Mouse (Mus musculus) megakaryocyte, embryonic 14.5 days (primary cell): ENCODE data around the gene Plcg1. TPM values are rescaled to one million over a fixed set of nuclear protein-coding genes. Genes with fewer than 3 reads are reported as not detected.

Experiments used
- H3K27me3 ChIP-seq: replicated peaks from 2 replicates; pipeline ENCODE3; 2012; ENCODE audit warnings: inconsistent platforms
- H3K36me3 ChIP-seq: replicated peaks from 2 replicates; pipeline ENCODE3; 2012; ENCODE audit warnings: low read length, inconsistent platforms, mixed read lengths
- H3K4me1 ChIP-seq: 2 replicates; pipeline ENCODE4 v1.6.1; 2012; ENCODE audit warnings: inconsistent platforms
- H3K4me3 ChIP-seq: replicated peaks from 2 replicates; pipeline ENCODE3; 2012; ENCODE audit warnings: moderate library complexity, mild to moderate bottlenecking, inconsistent platforms
- H3K9me3 ChIP-seq: 2 replicates; pipeline ENCODE4 v1.6.1; 2012; ENCODE audit warnings: inconsistent platforms
- FLI1 ChIP-seq: IDR thresholded peaks from 2 replicates; pipeline ENCODE4 v1.6.1; 2012; ENCODE audit warnings: low read length, inconsistent platforms, mixed read lengths
- GATA1 ChIP-seq: IDR thresholded peaks from 3 replicates; pipeline ENCODE4 v1.6.1; 2012; ENCODE audit warnings: mixed read lengths, low read length, inconsistent platforms, borderline replicate concordance
- polyA plus RNA-seq: library from polyadenylated mRNA; stranded (reverse); fragments of >175 nt; gene quantifications from 2 replicates; pipeline ENCODE4 v1.2.3, GENCODE M21; 2012; ENCODE audit warnings: low replicate concordance; ENCODE audit not compliant: insufficient read depth

The Plcg1 gene
- polyA plus RNA-seq, 1 experiment: 4.1 TPM

DNA sequence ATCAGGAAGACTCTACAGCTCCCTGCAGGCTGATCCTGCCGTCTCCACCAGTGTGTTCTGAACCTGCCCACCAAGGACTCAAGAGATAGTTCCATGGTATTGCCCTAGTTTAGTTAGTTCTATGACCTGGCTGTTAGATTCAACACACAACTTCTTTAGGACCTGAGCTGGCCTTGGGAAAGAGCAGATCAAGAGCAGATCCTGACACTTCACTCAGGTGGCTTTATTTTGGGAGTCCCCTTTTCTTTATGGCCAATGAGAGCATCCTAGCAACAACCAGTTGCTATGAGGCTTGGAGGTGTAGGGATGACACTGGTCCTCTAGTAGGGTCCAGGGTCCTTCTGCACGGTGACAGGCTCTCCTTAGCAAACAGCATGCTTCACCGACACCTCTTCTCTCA lies 34.0 kb downstream of the Plcg1 start:
- Histone ChIP-seq H3K4me1 (peaks cover 22% of the 10 kb centered on the region), H3K4me3 (no peak overlapping the region), H3K27me3 (no peaks in the 10 kb centered on the region), H3K9me3 (no peaks in the 10 kb centered on the region), H3K36me3 (peaks cover 72% of the 10 kb centered on the region)
- no peak for TF ChIP-seq FLI1
- TF ChIP-seq GATA1: no peak

GRCm38 (mm10) chr2:160766371-160766771 lies 35.3 kb downstream of the Plcg1 start:
- H3K36me3 ChIP-seq: peaks cover 62% of the 10 kb centered on the region
- H3K4me1 ChIP-seq: peaks cover 22% of the 10 kb centered on the region
- no peaks in the 10 kb centered on the region for H3K27me3 ChIP-seq
- TF ChIP-seq GATA1 (no peak), FLI1 (no peak)
- H3K4me3 ChIP-seq: no peak overlapping the region
- no peaks in the 10 kb centered on the region for H3K9me3 ChIP-seq

DNA sequence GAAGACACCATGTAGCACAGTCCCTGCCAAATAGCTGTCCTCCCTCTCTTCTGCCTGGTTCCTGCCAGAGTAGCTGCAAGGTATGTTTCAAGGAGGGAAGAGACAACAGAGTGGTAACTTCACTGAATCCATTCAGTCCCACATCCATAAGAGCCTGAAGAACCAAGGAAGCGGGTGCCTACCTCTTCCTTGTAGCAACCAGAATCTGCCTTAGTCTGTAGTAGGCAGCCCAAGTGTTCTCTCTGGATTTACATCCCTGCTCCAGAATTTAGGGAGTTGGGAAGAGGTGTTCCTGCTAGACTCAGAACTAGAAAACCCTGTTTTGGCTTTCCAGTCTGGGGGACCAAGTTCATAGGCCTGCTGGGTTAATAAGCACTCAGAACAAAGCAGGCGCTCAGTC lies 36.1 kb downstream of the Plcg1 start:
- Histone ChIP-seq H3K4me3 (no peak overlapping the region), H3K27me3 (no peaks in the 10 kb centered on the region), H3K4me1 (peaks cover 26% of the 10 kb centered on the region), H3K36me3 (peaks cover 54% of the 10 kb centered on the region), H3K9me3 (no peaks in the 10 kb centered on the region)
- TF ChIP-seq GATA1: no peak
- TF ChIP-seq FLI1: no peak

GRCm38 (mm10) chr2:160768097-160768695 lies 37.1 kb downstream of the Plcg1 start:
- Histone ChIP-seq H3K27me3 (no peaks in the 10 kb centered on the region), H3K4me3 (no peak overlapping the region), H3K4me1 (peaks cover 25% of the 10 kb centered on the region), H3K9me3 (no peaks in the 10 kb centered on the region), H3K36me3 (peaks cover 44% of the 10 kb centered on the region)
- TF ChIP-seq FLI1: no peak
- TF ChIP-seq GATA1: no peak

DNA sequence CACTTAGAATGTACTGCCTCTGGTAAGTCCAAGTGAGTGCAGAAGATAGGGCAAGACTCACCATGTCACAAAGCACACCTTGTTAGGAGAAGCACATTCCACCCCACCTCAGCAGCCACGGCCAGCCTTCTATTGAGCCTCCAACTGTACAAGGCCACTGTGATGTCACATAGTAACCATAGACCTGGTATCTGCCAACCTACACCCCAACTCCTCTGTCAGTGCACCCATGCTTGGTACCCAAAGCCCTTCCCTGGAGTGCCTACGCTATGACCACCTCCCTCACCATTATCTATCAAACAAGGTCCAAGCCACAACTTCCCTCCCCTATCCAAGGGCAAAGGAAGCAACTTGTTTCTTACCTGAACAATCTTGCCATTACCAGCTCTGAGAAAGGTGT lies 37.9 kb downstream of the Plcg1 start:
- H3K27me3 ChIP-seq: no peaks in the 10 kb centered on the region
- H3K36me3 ChIP-seq: peaks cover 36% of the 10 kb centered on the region
- H3K9me3 ChIP-seq: no peaks in the 10 kb centered on the region
- H3K4me1 ChIP-seq: peaks cover 17% of the 10 kb centered on the region
- TF ChIP-seq GATA1: no peak
- no peak for TF ChIP-seq FLI1
- no peak overlapping the region for H3K4me3 ChIP-seq

DNA sequence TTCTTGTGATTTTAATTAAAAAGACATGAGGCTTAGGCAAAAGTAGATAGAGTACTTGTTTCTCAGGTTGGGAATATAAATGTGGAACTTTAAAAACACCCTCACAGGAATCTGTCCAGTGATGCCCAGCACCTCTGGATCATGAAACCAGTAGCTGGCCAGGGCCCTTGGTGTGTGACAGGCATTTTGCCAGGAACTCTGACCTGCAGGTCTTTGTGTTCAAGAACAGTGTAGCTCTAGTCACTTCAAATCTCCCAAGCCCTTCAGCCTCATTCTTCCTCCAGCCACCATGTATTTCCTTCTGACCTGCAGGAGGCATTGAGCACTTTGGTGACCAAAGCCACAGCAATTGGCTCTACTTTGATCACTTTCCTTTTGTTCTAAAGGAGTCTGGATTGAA lies 39.3 kb downstream of the Plcg1 start:
- Histone ChIP-seq H3K4me1 (peaks cover 8% of the 10 kb centered on the region; the same call in 1 of the 2 replicates), H3K9me3 (no peaks in the 10 kb centered on the region), H3K4me3 (no peak overlapping the region), H3K36me3 (peaks cover 22% of the 10 kb centered on the region), H3K27me3 (no peaks in the 10 kb centered on the region)
- no peak for TF ChIP-seq FLI1

DNA sequence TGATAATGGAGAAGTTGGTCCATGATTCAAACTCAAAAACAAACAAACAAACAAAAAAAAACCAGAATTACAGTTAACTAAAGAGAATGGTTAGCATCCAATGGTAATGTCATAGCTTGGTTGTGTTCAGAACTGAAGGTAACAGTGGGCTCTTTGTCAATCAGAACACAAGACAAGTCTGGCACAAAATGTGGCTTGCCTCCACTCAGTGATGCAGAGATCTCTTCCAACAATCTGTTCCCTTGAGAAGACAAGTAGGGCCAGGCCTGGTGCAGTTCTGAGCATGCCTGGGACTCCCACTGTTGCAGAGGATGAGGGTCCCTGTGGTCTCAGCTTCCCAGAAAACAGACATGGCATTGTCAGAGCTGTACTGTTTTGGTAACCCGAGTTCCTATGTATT lies 39.8 kb downstream of the Plcg1 start:
- Histone ChIP-seq H3K4me1 (peaks cover 8% of the 10 kb centered on the region; the same call in 1 of the 2 replicates), H3K36me3 (peaks cover 20% of the 10 kb centered on the region), H3K4me3 (no peak overlapping the region), H3K9me3 (no peaks in the 10 kb centered on the region), H3K27me3 (no peaks in the 10 kb centered on the region)
- TF ChIP-seq FLI1: no peak
- TF ChIP-seq GATA1: no peak

- Histone ChIP-seq H3K4me1 (peaks cover 8% of the 10 kb centered on the region; the same call in 1 of the 2 replicates), H3K4me3 (no peak overlapping the region), H3K9me3 (no peaks in the 10 kb centered on the region), H3K27me3 (no peaks in the 10 kb centered on the region), H3K36me3 (peaks cover 12% of the 10 kb centered on the region)
- TF ChIP-seq FLI1 (no peak), GATA1 (no peak)
These were observed 40.5 kb downstream of the Plcg1 start for GRCm38 (mm10) chr2:160771325-160772276.

GRCm38 (mm10) chr2:160778034-160778433 lies 46.9 kb downstream of the Plcg1 start:
- TF ChIP-seq GATA1: no peak
- no peak for TF ChIP-seq FLI1
- H3K36me3 ChIP-seq: peaks cover 7% of the 10 kb centered on the region
- H3K27me3 ChIP-seq: peaks cover 9% of the 10 kb centered on the region
- no peak overlapping the region for H3K4me3 ChIP-seq
- no peaks in the 10 kb centered on the region for H3K4me1 ChIP-seq
- peaks cover 6% of the 10 kb centered on the region for H3K9me3 ChIP-seq
